Comparison of ENCODE assay signal across 8 mouse cellular contexts in genomic region chr2:80314854-80315241, GRCm38 (mm10). TPM values are rescaled to one million over a fixed set of nuclear protein-coding genes. Genes with fewer than 3 reads are reported as not detected.
A peak's percentile ranks its signal among the peaks of the same experiment; 100 is the strongest.
DNase-seq lines count a peak whose midpoint lies in the region; ATAC-seq and TF ChIP-seq lines count a peak whose summit lies in the region.

No protein-coding gene starts in this region.

- WGBS in heart, embryonic 14.5 days, result 42% methylated on average over 7 of the region's 7 CpGs
- WGBS in hindbrain, embryonic 15.5 days, result 41% methylated on average over 7 of the region's 7 CpGs
- WGBS in midbrain, embryonic 14.5 days, result 52% methylated on average over 7 of the region's 7 CpGs

- ATAC-seq in heart, embryonic 14.5 days (ENCODE audit: insufficient number of reproducible peaks, insufficient read depth, low FRiP score, low read depth), result no peak
- ATAC-seq in hindbrain, embryonic 15.5 days (ENCODE audit: low FRiP score, low read depth), result peak; percentile 52
- peak; percentile 15; the same call in 1 of the 2 replicates for ATAC-seq in midbrain, embryonic 14.5 days (ENCODE audit: low FRiP score, low TSS enrichment)

- TF ChIP-seq POLR2A in bone marrow macrophage, adult 2 months (IDR thresholded peaks at IDR 0.05; ENCODE audit: borderline replicate concordance, low read depth, low read length), result no peak

- peak overlapping the region; percentile 61 to 90; a peak in 3 of 4 replicates for H3K27ac ChIP-seq in heart, embryonic 14.5 days (replicated peaks in 1 of 2; ENCODE audit: control insufficient read depth in 1 of 2, insufficient read depth in 1 of 2, low read depth in 2 of 2, low read length in 2 of 2)
- H3K27ac ChIP-seq in bone marrow macrophage, adult 2 months (ENCODE audit: insufficient read depth, low read depth, low read length), result peak overlapping the region; percentile 90
- H3K27ac ChIP-seq in hindbrain, embryonic 15.5 days (replicated peaks), result peak overlapping the region; percentile 97
- H3K27ac ChIP-seq in midbrain, embryonic 14.5 days (replicated peaks; ENCODE audit: low read depth, low read length), result peak overlapping the region; percentile 92; the same call in 1 of the 2 replicates

- DNase-seq in heart, adult 8-10 months (ENCODE audit: low spot score), result no peak
- DNase-seq in midbrain, embryonic 14.5 days, result no peak
- DNase-seq in urinary bladder, adult 18-20 months (ENCODE audit: low spot score in 2 of 2), result no peak
- no peak for DNase-seq in MN1 (ENCODE audit: low spot score)
- DNase-seq in ovary, adult 18-20 months (ENCODE audit: low spot score), result no peak

- peak overlapping the region; percentile 82 to 83 for H3K4me3 ChIP-seq in heart, embryonic 14.5 days (ENCODE audit: control insufficient read depth in 1 of 2, insufficient read depth in 1 of 2, low read depth in 1 of 2, low read length in 2 of 2)
- H3K4me3 ChIP-seq in bone marrow macrophage, adult 2 months (ENCODE audit: insufficient read depth, low read length), result peak overlapping the region; percentile 62
- peak overlapping the region; percentile 93 for H3K4me3 ChIP-seq in hindbrain, embryonic 15.5 days
- H3K4me3 ChIP-seq in midbrain, embryonic 14.5 days (replicated peaks; ENCODE audit: low read depth, low read length), result peak overlapping the region; percentile 96

- peak overlapping the region; percentile 77 for H3K4me2 ChIP-seq in heart, embryonic 14.5 days (ENCODE audit: low read length)
- H3K4me2 ChIP-seq in hindbrain, embryonic 15.5 days, result peak overlapping the region; percentile 66
- H3K4me2 ChIP-seq in midbrain, embryonic 14.5 days (ENCODE audit: low read length), result peak overlapping the region; percentile 68

- no peak for TF ChIP-seq CTCF in bone marrow macrophage, adult 2 months (IDR thresholded peaks at IDR 0.05; ENCODE audit: low read depth, low read length)

- peaks cover 21% of the 10 kb centered on the region for H3K36me3 ChIP-seq in heart, embryonic 14.5 days (ENCODE audit: control insufficient read depth, insufficient read depth, low read length)
- H3K36me3 ChIP-seq in hindbrain, embryonic 15.5 days, result 0 out of 2 replicates have a peak, but pooled peaks cover 9% of the 10 kb centered on the region
- peaks cover 12% of the 10 kb centered on the region for H3K36me3 ChIP-seq in midbrain, embryonic 14.5 days (ENCODE audit: control insufficient read depth, insufficient read depth, low read length)

- H3K9ac ChIP-seq in heart, embryonic 14.5 days (ENCODE audit: low read length), result peak overlapping the region; percentile 91
- H3K9ac ChIP-seq in hindbrain, embryonic 15.5 days, result peak overlapping the region; percentile 92; the same call in 1 of the 2 replicates
- H3K9ac ChIP-seq in midbrain, embryonic 14.5 days (replicated peaks; ENCODE audit: low read length), result peak overlapping the region; percentile 94; the same call in 1 of the 2 replicates

- H3K27me3 ChIP-seq in heart, embryonic 14.5 days (ENCODE audit: control insufficient read depth, insufficient read depth, low read length), result no peaks in the 10 kb centered on the region
- H3K27me3 ChIP-seq in hindbrain, embryonic 15.5 days, result no peaks in the 10 kb centered on the region
- H3K27me3 ChIP-seq in midbrain, embryonic 14.5 days (ENCODE audit: control insufficient read depth, insufficient read depth, low read length), result no peaks in the 10 kb centered on the region

- H3K4me1 ChIP-seq in heart, embryonic 14.5 days (ENCODE audit: control insufficient read depth in 2 of 2, insufficient read depth in 2 of 2, low read length in 2 of 2), result peaks cover 0 to 22% of the 10 kb centered on the region in 2 experiments; a peak in 3 of 4 replicates
- H3K4me1 ChIP-seq in bone marrow macrophage, adult 2 months (ENCODE audit: control insufficient read depth, insufficient read depth, low read length), result no peaks in the 10 kb centered on the region
- peaks cover 17% of the 10 kb centered on the region for H3K4me1 ChIP-seq in hindbrain, embryonic 15.5 days (replicated peaks)
- peaks cover 8% of the 10 kb centered on the region; the same call in 1 of the 2 replicates for H3K4me1 ChIP-seq in midbrain, embryonic 14.5 days (ENCODE audit: control insufficient read depth, insufficient read depth, low read length)

- no peaks in the 10 kb centered on the region for H3K9me3 ChIP-seq in heart, embryonic 14.5 days (ENCODE audit: control insufficient read depth, low read length)
- H3K9me3 ChIP-seq in hindbrain, embryonic 15.5 days, result no peaks in the 10 kb centered on the region
- H3K9me3 ChIP-seq in midbrain, embryonic 14.5 days (ENCODE audit: control insufficient read depth, low read length), result no peaks in the 10 kb centered on the region

RNA-seq across cellular contexts. Expression of gene Dnajc10, which starts 0.4 kb away (rescaled TPM):
- 56.9 and 57.4 TPM in 2 replicates for polyA plus RNA-seq in heart, embryonic 14.5 days (2014; fragmentation: Nextera tagmentation; extraction: Ambion mirVana)
- 10 to 100 TPM; 33.5 to 36.3 (median 35.4) TPM for total RNA-seq in heart, adult 8-10 months (2022)
- 41.0 and 44.0 TPM in 2 replicates for polyA plus RNA-seq in bone marrow macrophage, adult 2 months (2012; ENCODE audit: insufficient read depth, insufficient read length, missing spikeins)
- 63.1 and 65.1 TPM in 2 replicates for polyA plus RNA-seq in hindbrain, embryonic 15.5 days (2015; fragmentation: Nextera tagmentation; extraction: Ambion mirVana)
- 58.9 and 80.5 TPM in 2 replicates for polyA plus RNA-seq in midbrain, embryonic 14.5 days (2014; fragmentation: Nextera tagmentation; extraction: Ambion mirVana)

RNA-seq across cellular contexts. Expression of gene Prdx6b, which starts 22.6 kb away (rescaled TPM):
- polyA plus RNA-seq in heart, embryonic 14.5 days (2014; fragmentation: Nextera tagmentation; extraction: Ambion mirVana), result not detected in 2 replicates
- total RNA-seq in heart, adult 8-10 months (2022), result not detected
- not detected in 2 replicates for polyA plus RNA-seq in bone marrow macrophage, adult 2 months (2012; ENCODE audit: insufficient read depth, insufficient read length, missing spikeins)
- polyA plus RNA-seq in hindbrain, embryonic 15.5 days (2015; fragmentation: Nextera tagmentation; extraction: Ambion mirVana), result not detected in 2 replicates
- polyA plus RNA-seq in midbrain, embryonic 14.5 days (2014; fragmentation: Nextera tagmentation; extraction: Ambion mirVana), result not detected in 2 replicates
